Mouse (Mus musculus) limb, embryonic 11.5 days (tissue): ENCODE results near the gene Sostdc1. TPM values are rescaled to one million over a fixed set of nuclear protein-coding genes. Genes with fewer than 3 reads are reported as not detected.
A peak's percentile ranks its signal among the peaks of the same experiment; 100 is the strongest.

Source experiments
- ATAC-seq: fragments of 200-750 bp; cut with Nextera tagmentation; 2 replicates; pipeline ENCODE4 v1.8.0; 2017; ENCODE audit warnings: low read depth; ENCODE audit not compliant: insufficient number of reproducible peaks, low FRiP score, low TSS enrichment
- DNase-seq: peaks from one replicate; pipeline ENCODE4 v3.0.0-alpha.2; 2015; ENCODE audit warnings: low spot score
- H3K27ac ChIP-seq: fragments of 300-500 bp; sonication (generic); replicated peaks from 2 replicates; pipeline ENCODE4 v1.5.1; 2014; ENCODE audit warnings: low read depth, mild to moderate bottlenecking, low read length
- H3K27me3 ChIP-seq: fragments of 300-500 bp; sonication (generic); 2 replicates; pipeline ENCODE4 v1.6.1; 2014; ENCODE audit warnings: mild to moderate bottlenecking, low read length, mixed read lengths; ENCODE audit not compliant: control insufficient read depth, insufficient read depth
- H3K36me3 ChIP-seq: fragments of 300-500 bp; sonication (generic); 2 replicates; pipeline ENCODE4 v1.6.1; 2014; ENCODE audit warnings: mild to moderate bottlenecking, low read length, moderate library complexity, mixed read lengths; ENCODE audit not compliant: control insufficient read depth, insufficient read depth
- H3K4me1 ChIP-seq: fragments of 300-500 bp; sonication (generic); 2 replicates; pipeline ENCODE4 v1.6.1; 2014; ENCODE audit warnings: low read length, mixed read lengths; ENCODE audit not compliant: control insufficient read depth, insufficient read depth
- H3K4me2 ChIP-seq: fragments of 300-500 bp; sonication (generic); 2 replicates; pipeline ENCODE4 v1.6.1; 2014; ENCODE audit warnings: low read depth, mild to moderate bottlenecking, moderate library complexity; ENCODE audit not compliant: severe bottlenecking
- H3K4me3 ChIP-seq: fragments of 300-500 bp; sonication (generic); 2 replicates; pipeline ENCODE4 v1.5.1; 2014; ENCODE audit warnings: low read depth, low read length
- H3K9ac ChIP-seq: fragments of 300-500 bp; sonication (generic); 2 replicates; pipeline ENCODE4 v1.6.1; 2014; ENCODE audit warnings: mild to moderate bottlenecking, low read length
- H3K9me3 ChIP-seq: fragments of 300-500 bp; sonication (generic); 2 replicates; pipeline ENCODE4 v1.6.1; 2016; ENCODE audit warnings: low read length; ENCODE audit not compliant: control insufficient read depth
- WGBS: fragments of 180-500 bp; shearing (Covaris S2); extraction: QIAGEN DNeasy Blood & Tissue Kit; methylation state at CpG from one replicate; pipeline ENCODE4 v1.1.7; 2014; 5-methylcytosine and 5-hydroxymethylcytosine counted together
- polyA plus RNA-seq: library from polyadenylated mRNA; unstranded; fragments of >200 nt; fragmentation: Nextera tagmentation; extraction: Ambion mirVana; gene quantifications from 2 replicates; pipeline ENCODE4 v1.2.1, GENCODE M21; 2014

Sostdc1 gene
- polyA plus RNA-seq: 22.6 and 31.0 TPM in 2 replicates

DNA sequence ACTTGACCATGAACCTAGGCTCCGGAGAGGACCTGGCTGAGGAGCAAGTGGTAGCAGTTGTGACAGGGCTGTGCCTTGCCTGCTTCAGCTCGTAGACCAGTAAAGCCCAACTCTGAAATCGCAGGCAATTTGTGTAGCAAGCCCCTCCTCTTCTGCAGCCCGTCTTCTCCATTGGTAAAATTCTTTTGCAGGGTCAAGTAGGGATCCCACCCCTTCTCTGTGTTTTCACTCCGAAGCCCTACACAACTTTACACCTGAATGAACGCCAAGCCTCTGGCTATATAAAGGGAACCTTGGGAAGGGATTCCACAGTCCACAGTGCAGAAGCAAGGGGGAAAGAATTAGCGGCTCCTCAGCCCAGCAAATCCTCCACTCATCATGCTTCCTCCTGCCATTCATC, at the start of gene Sostdc1:
Gene Sostdc1, plus strand, starts transcription at position 224 of the 400 bp plus-strand sequence.
- Histone ChIP-seq H3K4me3 (peak within 1 kb of the TSS; percentile 7; the same call in 1 of the 2 replicates), H3K9ac (0 out of 2 replicates have a peak within 1 kb of the TSS, but pooled peaks have one; percentile 23), H3K27ac (peak within 1 kb of the TSS; percentile 45; the same call in 1 of the 2 replicates), H3K4me2 (peak within 1 kb of the TSS; percentile 38), H3K4me1 (peaks cover 10% of the 10 kb centered on the region; the same call in 1 of the 2 replicates), H3K9me3 (no peaks in the 10 kb centered on the region), H3K36me3 (no peaks in the 10 kb centered on the region), H3K27me3 (no peaks in the 10 kb centered on the region)
- no peak for ATAC-seq
- peak; percentile 42 for DNase-seq
- 5% methylated on average over 7 of the region's 7 CpGs for WGBS

DNA sequence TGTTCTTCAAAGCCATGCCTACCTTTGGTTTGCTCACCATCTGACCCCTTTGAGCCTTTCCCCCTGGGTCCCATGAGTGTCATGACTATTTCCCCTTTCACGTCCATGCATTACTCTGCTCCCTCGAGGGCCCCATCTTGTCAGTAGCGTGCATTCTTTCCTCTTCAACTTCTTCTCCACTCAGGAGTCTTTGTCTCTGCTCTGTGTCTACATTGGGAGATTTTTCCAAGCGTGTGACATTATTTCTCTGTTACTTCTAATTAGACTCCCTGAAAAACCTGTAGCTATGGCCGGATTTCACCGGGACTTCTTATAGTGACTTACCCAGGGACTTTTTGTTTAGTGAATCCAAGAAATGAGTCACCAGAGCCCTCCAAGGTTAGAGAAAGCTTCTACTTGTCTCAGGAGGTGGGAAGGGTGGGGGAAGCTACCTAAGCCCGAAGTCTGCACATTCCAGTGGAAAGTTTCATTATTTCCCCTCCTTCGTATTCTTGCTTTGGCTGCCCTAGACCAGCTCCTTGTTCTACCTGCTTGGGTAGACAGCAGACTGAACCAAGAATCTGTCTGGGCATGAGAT, 46.2 kb upstream of the Sostdc1 start:
- Histone ChIP-seq H3K4me2 (no peak overlapping the region), H3K4me3 (no peak overlapping the region), H3K9me3 (no peaks in the 10 kb centered on the region), H3K4me1 (no peaks in the 10 kb centered on the region), H3K27ac (no peak overlapping the region), H3K9ac (no peak overlapping the region), H3K36me3 (no peaks in the 10 kb centered on the region), H3K27me3 (no peaks in the 10 kb centered on the region)
- DNase-seq (no peak), ATAC-seq (no peak)
- 88% methylated on average over 8 of the region's 8 CpGs for WGBS

DNA sequence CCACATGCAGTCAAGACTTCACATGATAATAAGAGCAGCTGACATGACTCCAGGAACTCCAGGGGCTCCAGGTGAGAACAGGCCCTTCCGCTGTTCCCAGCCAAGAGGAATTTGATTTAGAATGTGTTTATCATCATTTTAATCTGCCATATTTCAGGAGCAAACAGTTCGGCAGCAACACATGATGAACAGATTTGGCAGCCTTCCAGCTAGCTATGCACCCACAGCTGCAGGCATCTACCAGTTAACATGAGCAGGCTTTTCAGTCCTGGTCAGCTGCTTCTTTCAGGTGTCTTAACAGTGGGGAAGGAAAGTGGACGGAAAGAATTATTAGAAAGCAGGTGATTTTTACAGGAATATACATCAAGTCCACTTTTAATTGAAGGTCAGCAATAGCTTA, 39.1 kb upstream of the Sostdc1 start:
- Histone ChIP-seq H3K4me1 (no peaks in the 10 kb centered on the region), H3K27ac (no peak overlapping the region), H3K4me2 (no peak overlapping the region), H3K9ac (no peak overlapping the region), H3K9me3 (no peaks in the 10 kb centered on the region), H3K36me3 (no peaks in the 10 kb centered on the region), H3K4me3 (no peak overlapping the region), H3K27me3 (no peaks in the 10 kb centered on the region)
- 69% methylated on average over 3 of the region's 3 CpGs for WGBS
- ATAC-seq (no peak), DNase-seq (peak; percentile 27)

DNA sequence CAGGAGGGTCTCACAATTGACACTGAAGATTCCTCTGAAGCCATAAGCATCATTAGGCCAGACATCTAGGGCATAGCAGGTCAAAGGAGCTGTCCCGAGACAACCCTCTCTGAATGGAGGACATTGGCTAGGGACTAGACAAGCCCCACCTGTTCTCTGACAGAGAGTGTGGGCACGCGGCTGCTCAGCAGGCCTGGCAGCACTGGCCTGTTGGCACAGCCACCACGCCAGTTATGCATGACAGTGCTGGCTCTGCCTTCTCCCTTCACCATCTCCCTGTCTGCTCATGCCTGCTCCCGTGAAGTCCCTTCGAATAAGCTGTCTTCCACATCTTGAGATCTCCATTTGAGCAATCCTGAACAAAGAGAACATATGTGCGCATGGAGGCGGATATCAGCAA, 24.3 kb upstream of the Sostdc1 start:
- no peak overlapping the region for H3K27ac ChIP-seq
- 85% methylated on average over 8 of the region's 8 CpGs for whole genome bisulfite sequencing
- H3K27me3 ChIP-seq: no peaks in the 10 kb centered on the region
- H3K9ac ChIP-seq: no peak overlapping the region
- H3K36me3 ChIP-seq: no peaks in the 10 kb centered on the region
- H3K4me1 ChIP-seq: no peaks in the 10 kb centered on the region
- H3K4me2 ChIP-seq: no peak overlapping the region
- ATAC-seq (no peak), DNase-seq (no peak)
- H3K4me3 ChIP-seq: no peak overlapping the region
- H3K9me3 ChIP-seq: no peaks in the 10 kb centered on the region

DNA sequence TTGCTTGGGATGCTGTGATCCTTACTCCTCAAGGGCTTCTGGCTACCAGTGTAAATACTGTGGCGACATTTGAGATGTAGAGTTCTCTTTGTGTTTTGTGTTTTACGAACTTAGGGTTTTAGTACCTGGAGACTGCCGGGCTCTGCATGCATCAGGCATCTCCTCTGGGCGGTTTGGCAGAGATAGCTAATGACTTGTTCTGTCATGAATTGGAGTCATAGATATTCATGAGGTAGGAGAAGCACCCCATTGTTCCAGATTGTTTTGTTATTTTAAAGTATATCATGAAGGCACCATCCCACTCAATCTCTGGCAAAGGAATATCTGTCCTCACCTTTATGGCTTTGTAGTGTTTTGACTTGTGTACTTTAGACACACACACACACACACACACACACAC, 23.5 kb upstream of the Sostdc1 start:
- Histone ChIP-seq H3K9ac (no peak overlapping the region), H3K4me3 (no peak overlapping the region), H3K9me3 (no peaks in the 10 kb centered on the region), H3K27me3 (no peaks in the 10 kb centered on the region), H3K36me3 (no peaks in the 10 kb centered on the region), H3K27ac (no peak overlapping the region), H3K4me2 (no peak overlapping the region), H3K4me1 (no peaks in the 10 kb centered on the region)
- 84% methylated on average over 4 of the region's 4 CpGs for WGBS
- DNase-seq (no peak), ATAC-seq (no peak)

DNA sequence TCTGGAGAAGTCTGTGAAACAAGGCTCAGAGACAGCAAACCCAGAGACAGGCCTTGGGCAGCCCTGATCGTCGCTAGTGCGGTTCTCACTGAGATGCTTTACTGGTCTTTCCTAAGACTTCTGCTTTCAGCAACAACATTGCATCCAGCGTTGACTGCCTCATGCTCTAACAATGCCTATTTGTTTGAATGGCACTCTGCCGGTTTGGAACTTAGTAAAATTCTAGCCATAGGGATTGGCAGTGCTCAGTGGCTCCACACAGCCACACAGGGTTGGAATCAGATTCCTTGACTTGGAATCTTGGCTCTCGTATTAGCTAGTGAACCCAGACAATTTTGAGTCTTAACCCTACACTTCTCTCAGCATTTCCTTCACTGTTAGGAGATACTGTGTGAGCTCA, 22.6 kb upstream of the Sostdc1 start:
- DNase-seq (no peak), ATAC-seq (no peak)
- no peaks in the 10 kb centered on the region for H3K36me3 ChIP-seq
- WGBS: 90% methylated on average over 6 of the region's 6 CpGs
- H3K4me3 ChIP-seq: no peak overlapping the region
- H3K27me3 ChIP-seq: no peaks in the 10 kb centered on the region
- no peaks in the 10 kb centered on the region for H3K4me1 ChIP-seq
- H3K27ac ChIP-seq: no peak overlapping the region
- H3K4me2 ChIP-seq: no peak overlapping the region
- H3K9me3 ChIP-seq: no peaks in the 10 kb centered on the region
- no peak overlapping the region for H3K9ac ChIP-seq

DNA sequence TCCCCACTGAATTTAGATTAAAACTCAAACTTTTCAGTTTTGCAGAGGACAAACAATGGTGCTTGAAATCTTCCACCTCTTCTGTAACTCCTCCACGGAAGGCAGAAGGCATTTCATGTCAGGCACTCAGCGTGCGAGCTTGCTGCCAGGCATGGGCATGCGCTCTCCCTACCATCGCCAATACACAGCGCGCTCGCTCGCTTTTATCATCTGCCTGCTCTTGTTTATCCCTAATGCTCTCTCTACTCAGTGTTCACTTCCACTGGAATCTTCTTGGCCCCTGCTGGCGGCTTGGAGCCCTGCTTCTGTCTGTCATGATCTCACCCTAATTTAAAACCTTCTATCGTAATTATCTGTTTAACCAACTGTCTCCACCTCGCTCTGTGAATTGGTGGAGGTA, 11.6 kb upstream of the Sostdc1 start:
- DNase-seq: no peak
- no peaks in the 10 kb centered on the region for H3K27me3 ChIP-seq
- ATAC-seq: no peak
- 83% methylated on average over 12 of the region's 12 CpGs for WGBS
- H3K9me3 ChIP-seq: no peaks in the 10 kb centered on the region
- no peak overlapping the region for H3K9ac ChIP-seq
- no peaks in the 10 kb centered on the region for H3K4me1 ChIP-seq
- no peak overlapping the region for H3K4me2 ChIP-seq
- H3K4me3 ChIP-seq: no peak overlapping the region
- H3K36me3 ChIP-seq: no peaks in the 10 kb centered on the region
- H3K27ac ChIP-seq: no peak overlapping the region

DNA sequence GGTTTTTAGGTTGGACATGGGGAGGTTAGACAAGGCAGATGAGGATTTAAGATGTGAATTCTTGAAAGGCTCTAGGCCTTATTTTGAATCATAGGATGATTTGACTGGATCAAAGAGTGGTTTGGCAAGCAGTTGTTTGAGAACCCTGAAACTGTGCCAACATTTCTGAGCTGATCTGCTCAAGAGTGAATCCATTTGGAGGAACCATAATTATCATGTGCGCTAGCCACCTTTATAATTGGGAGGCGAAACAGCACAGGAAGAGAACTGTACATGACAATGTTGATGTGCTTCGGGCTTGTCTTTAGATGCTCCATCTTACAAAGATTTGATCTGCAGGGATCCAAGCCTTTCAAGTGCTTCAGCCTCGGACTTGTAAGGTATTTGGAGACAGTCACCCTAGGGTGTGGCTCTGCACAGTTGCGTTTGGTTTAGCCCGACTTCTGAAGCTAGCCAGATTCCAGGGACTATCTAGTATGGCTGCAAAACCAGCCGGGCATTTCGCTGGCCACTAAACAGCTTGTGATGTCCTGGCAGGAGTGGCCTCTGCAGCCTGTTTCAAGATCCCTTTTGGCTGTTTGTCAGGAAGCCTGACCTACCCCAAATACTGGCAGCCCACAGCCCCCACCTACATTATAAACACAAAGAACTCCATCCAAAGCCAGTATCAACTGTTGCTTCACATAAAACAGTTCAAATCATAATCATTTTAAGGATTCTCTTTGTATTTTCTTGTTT, 10.9 kb upstream of the Sostdc1 start:
- no peak overlapping the region for H3K4me2 ChIP-seq
- no peaks in the 10 kb centered on the region for H3K36me3 ChIP-seq
- WGBS: 73% methylated on average over 8 of the region's 8 CpGs
- DNase-seq (peak; percentile 10), ATAC-seq (no peak)
- H3K9me3 ChIP-seq: no peaks in the 10 kb centered on the region
- no peak overlapping the region for H3K9ac ChIP-seq
- no peak overlapping the region for H3K27ac ChIP-seq
- no peaks in the 10 kb centered on the region for H3K4me1 ChIP-seq
- no peaks in the 10 kb centered on the region for H3K27me3 ChIP-seq
- no peak overlapping the region for H3K4me3 ChIP-seq
